Mouse (Mus musculus): ENCODE measurements around the gene Nck2. TPM values are rescaled to one million over a fixed set of nuclear protein-coding genes. Genes with fewer than 3 reads are reported as not detected.

Gene Nck2
- polyA plus RNA-seq, 1 experiment from 2014 or later = 20.3 TPM

- H3K4me3 ChIP-seq = no peak overlapping the region
- H3K4me2 ChIP-seq = peak overlapping the region; percentile 46
- peak; percentile 57 for ATAC-seq
- peak overlapping the region; percentile 50 for H3K9ac ChIP-seq
- peaks cover 76% of the 10 kb centered on the region for H3K4me1 ChIP-seq
- H3K27ac ChIP-seq = peak overlapping the region; percentile 95
- 27% methylated on average over 3 of the region's 3 CpGs for WGBS (ENCODE audit: insufficient replicate concordance)
- no peaks in the 10 kb centered on the region for H3K9me3 ChIP-seq (replicated peaks)
- no peaks in the 10 kb centered on the region for H3K36me3 ChIP-seq
- no peaks in the 10 kb centered on the region for H3K27me3 ChIP-seq (replicated peaks)
Measured at GRCm38 (mm10) chr1:43412825-43413224, 31.6 kb upstream of the Nck2 start.

- Histone ChIP-seq H3K27ac (peak overlapping the region; percentile 95), H3K9ac (peak overlapping the region; percentile 50), H3K9me3 (replicated peaks) (no peaks in the 10 kb centered on the region), H3K4me1 (peaks cover 76% of the 10 kb centered on the region), H3K36me3 (no peaks in the 10 kb centered on the region), H3K4me2 (peak overlapping the region; percentile 46), H3K4me3 (no peak overlapping the region), H3K27me3 (replicated peaks) (no peaks in the 10 kb centered on the region)
- 41% methylated on average over 3 of the region's 3 CpGs for WGBS (ENCODE audit: insufficient replicate concordance)
- no peak for ATAC-seq
Measured at GRCm38 (mm10) chr1:43413298-43413697, 31.1 kb upstream of the Nck2 start.

GRCm38 (mm10) chr1:43413749-43414148 is 30.6 kb upstream of the Nck2 start:
- no peaks in the 10 kb centered on the region for H3K27me3 ChIP-seq (replicated peaks)
- H3K4me2 ChIP-seq = peak overlapping the region; percentile 46
- peaks cover 74% of the 10 kb centered on the region for H3K4me1 ChIP-seq
- peak overlapping the region; percentile 95 for H3K27ac ChIP-seq
- H3K4me3 ChIP-seq = no peak overlapping the region
- 30% methylated on average over 4 of the region's 4 CpGs for WGBS (ENCODE audit: insufficient replicate concordance)
- no peaks in the 10 kb centered on the region for H3K36me3 ChIP-seq
- H3K9me3 ChIP-seq (replicated peaks) = no peaks in the 10 kb centered on the region
- H3K9ac ChIP-seq = peak overlapping the region; percentile 50
- ATAC-seq = peak; percentile 64

GRCm38 (mm10) chr1:43414228-43414627 is 30.2 kb upstream of the Nck2 start:
- Histone ChIP-seq H3K36me3 (no peaks in the 10 kb centered on the region), H3K4me1 (peaks cover 69% of the 10 kb centered on the region), H3K9ac (peak overlapping the region; percentile 57)

GRCm38 (mm10) chr1:43414971-43415370 is 29.4 kb upstream of the Nck2 start:
- no peak overlapping the region for H3K4me3 ChIP-seq
- peak overlapping the region; percentile 52; the same call in 1 of the 2 replicates for H3K4me2 ChIP-seq
- peaks cover 62% of the 10 kb centered on the region for H3K4me1 ChIP-seq
- no peak for ATAC-seq
- peak overlapping the region; percentile 57 for H3K9ac ChIP-seq
- no peaks in the 10 kb centered on the region for H3K36me3 ChIP-seq
- 0 out of 2 replicates have a peak, but pooled peaks cover 2% of the 10 kb centered on the region for H3K9me3 ChIP-seq (replicated peaks)
- no peaks in the 10 kb centered on the region for H3K27me3 ChIP-seq (replicated peaks)
- peak overlapping the region; percentile 95 for H3K27ac ChIP-seq

More at GRCm38 (mm10) chr1:43414228-43414627, 30.2 kb upstream of the Nck2 start:
- no peaks in the 10 kb centered on the region for H3K9me3 ChIP-seq (replicated peaks)
- no peaks in the 10 kb centered on the region for H3K27me3 ChIP-seq (replicated peaks)
- H3K4me3 ChIP-seq = no peak overlapping the region
- ATAC-seq = peak; percentile 99
- H3K4me2 ChIP-seq = peak overlapping the region; percentile 52
- peak overlapping the region; percentile 95 for H3K27ac ChIP-seq

- Histone ChIP-seq H3K27me3 (replicated peaks) (no peaks in the 10 kb centered on the region), H3K27ac (no peak overlapping the region), H3K9me3 (replicated peaks) (0 out of 2 replicates have a peak, but pooled peaks cover 2% of the 10 kb centered on the region), H3K4me2 (no peak overlapping the region), H3K4me1 (no peaks in the 10 kb centered on the region), H3K4me3 (no peak overlapping the region), H3K36me3 (no peaks in the 10 kb centered on the region), H3K9ac (no peak overlapping the region)
- no peak for ATAC-seq
- WGBS (ENCODE audit: insufficient replicate concordance) = 71% methylated on average over 4 of the region's 4 CpGs
Measured at GRCm38 (mm10) chr1:43422969-43423748, 21.2 kb upstream of the Nck2 start.

- no peaks in the 10 kb centered on the region for H3K27me3 ChIP-seq (replicated peaks)
- 42% methylated on average over 4 of the region's 4 CpGs for WGBS (ENCODE audit: insufficient replicate concordance)
- no peak overlapping the region for H3K4me2 ChIP-seq
- H3K4me3 ChIP-seq = no peak overlapping the region
- H3K9ac ChIP-seq = no peak overlapping the region
- no peaks in the 10 kb centered on the region for H3K4me1 ChIP-seq
- H3K9me3 ChIP-seq (replicated peaks) = no peaks in the 10 kb centered on the region
- no peak for ATAC-seq
- H3K27ac ChIP-seq = no peak overlapping the region
- H3K36me3 ChIP-seq = no peaks in the 10 kb centered on the region
Measured at GRCm38 (mm10) chr1:43426526-43426925, 17.9 kb upstream of the Nck2 start.

GRCm38 (mm10) chr1:43426993-43427535 is 17.3 kb upstream of the Nck2 start:
- H3K9me3 ChIP-seq (replicated peaks) = no peaks in the 10 kb centered on the region
- H3K27me3 ChIP-seq (replicated peaks) = no peaks in the 10 kb centered on the region
- H3K4me2 ChIP-seq = no peak overlapping the region
- no peak overlapping the region for H3K9ac ChIP-seq
- no peak overlapping the region for H3K4me3 ChIP-seq
- no peaks in the 10 kb centered on the region for H3K36me3 ChIP-seq
- WGBS (ENCODE audit: insufficient replicate concordance) = 70% methylated on average over 6 of the region's 6 CpGs
- no peaks in the 10 kb centered on the region for H3K4me1 ChIP-seq
- no peak for ATAC-seq
- H3K27ac ChIP-seq = no peak overlapping the region

- Histone ChIP-seq H3K9me3 (replicated peaks) (no peaks in the 10 kb centered on the region), H3K4me1 (peaks cover 4% of the 10 kb centered on the region; the same call in 1 of the 2 replicates), H3K4me2 (no peak overlapping the region), H3K36me3 (no peaks in the 10 kb centered on the region), H3K27me3 (replicated peaks) (no peaks in the 10 kb centered on the region), H3K9ac (no peak overlapping the region), H3K27ac (no peak overlapping the region), H3K4me3 (no peak overlapping the region)
- 70% methylated on average over 9 of the region's 9 CpGs for WGBS (ENCODE audit: insufficient replicate concordance)
- no peak for ATAC-seq
Measured at GRCm38 (mm10) chr1:43429924-43430876, 14.2 kb upstream of the Nck2 start.

- H3K4me1 ChIP-seq = peaks cover 4% of the 10 kb centered on the region; the same call in 1 of the 2 replicates
- H3K4me2 ChIP-seq = no peak overlapping the region
- H3K27ac ChIP-seq = no peak overlapping the region
- no peaks in the 10 kb centered on the region for H3K9me3 ChIP-seq (replicated peaks)
- no peak overlapping the region for H3K9ac ChIP-seq
- no peaks in the 10 kb centered on the region for H3K27me3 ChIP-seq (replicated peaks)
- no peak for ATAC-seq
- H3K36me3 ChIP-seq = no peaks in the 10 kb centered on the region
- WGBS (ENCODE audit: insufficient replicate concordance) = 63% methylated on average over 4 of the region's 4 CpGs
- H3K4me3 ChIP-seq = no peak overlapping the region
Measured at GRCm38 (mm10) chr1:43433853-43434252, 10.5 kb upstream of the Nck2 start.

GRCm38 (mm10) chr1:43436554-43436953 is 7.8 kb upstream of the Nck2 start:
- Histone ChIP-seq H3K4me3 (no peak overlapping the region), H3K9me3 (replicated peaks) (no peaks in the 10 kb centered on the region), H3K36me3 (no peaks in the 10 kb centered on the region), H3K27me3 (replicated peaks) (no peaks in the 10 kb centered on the region), H3K27ac (no peak overlapping the region), H3K4me2 (no peak overlapping the region), H3K4me1 (peaks cover 4% of the 10 kb centered on the region; the same call in 1 of the 2 replicates), H3K9ac (no peak overlapping the region)
- no peak for ATAC-seq

GRCm38 (mm10) chr1:43439261-43439660 is 5.1 kb upstream of the Nck2 start:
- H3K4me3 ChIP-seq = no peak overlapping the region
- no peak for ATAC-seq
- WGBS (ENCODE audit: insufficient replicate concordance) = 77% methylated on average over 1 of the region's 1 CpGs
- H3K27ac ChIP-seq = no peak overlapping the region
- no peaks in the 10 kb centered on the region for H3K27me3 ChIP-seq (replicated peaks)
- no peak overlapping the region for H3K9ac ChIP-seq
- no peaks in the 10 kb centered on the region for H3K9me3 ChIP-seq (replicated peaks)
- peaks cover under 1% of the 10 kb centered on the region; the same call in 1 of the 2 replicates for H3K4me1 ChIP-seq
- no peaks in the 10 kb centered on the region for H3K36me3 ChIP-seq
- no peak overlapping the region for H3K4me2 ChIP-seq
